Mouse (Mus musculus): ENCODE results near the gene Dnah6.
A peak's percentile ranks its signal among the peaks of the same experiment; 100 is the strongest.

The Dnah6 gene

GRCm38 (mm10) chr6:73026898-73027297, 194.6 kb downstream of the Dnah6 start:
- DNase-seq (ENCODE audit: low spot score): no peak

- DNase-seq (ENCODE audit: low spot score): no peak
These were observed 201.4 kb downstream of the Dnah6 start for GRCm38 (mm10) chr6:73020061-73020460.

- DNase-seq (ENCODE audit: low spot score): no peak
These were observed 202.6 kb downstream of the Dnah6 start for GRCm38 (mm10) chr6:73018725-73019280.

GRCm38 (mm10) chr6:73014317-73015160, 206.9 kb downstream of the Dnah6 start:
- no peak for DNase-seq (ENCODE audit: low spot score)

GRCm38 (mm10) chr6:73012931-73013330, 208.5 kb downstream of the Dnah6 start:
- no peak for DNase-seq (ENCODE audit: low spot score)

GRCm38 (mm10) chr6:73011827-73012226, 209.6 kb downstream of the Dnah6 start:
- DNase-seq (ENCODE audit: low spot score): no peak

- DNase-seq (ENCODE audit: low spot score): peak; percentile 14
These were observed 211.4 kb downstream of the Dnah6 start for GRCm38 (mm10) chr6:73010073-73010472.

GRCm38 (mm10) chr6:73003601-73004000, 217.8 kb downstream of the Dnah6 start:
- DNase-seq (ENCODE audit: low spot score): no peak

- no peak for DNase-seq (ENCODE audit: low spot score)
These were observed 219.1 kb downstream of the Dnah6 start for GRCm38 (mm10) chr6:73002391-73002790.

GRCm38 (mm10) chr6:72998809-72999208, 222.6 kb downstream of the Dnah6 start:
- no peak for DNase-seq (ENCODE audit: low spot score)

GRCm38 (mm10) chr6:72993688-72994082, 227.8 kb downstream of the Dnah6 start:
- no peak for DNase-seq (ENCODE audit: low spot score)

- DNase-seq (ENCODE audit: low spot score): no peak
These were observed 228.3 kb downstream of the Dnah6 start for GRCm38 (mm10) chr6:72993054-72993687.

GRCm38 (mm10) chr6:72990206-72990605, 231.2 kb downstream of the Dnah6 start:
- no peak for DNase-seq (ENCODE audit: low spot score)

GRCm38 (mm10) chr6:72989028-72989736, 232.3 kb downstream of the Dnah6 start:
- no peak for DNase-seq (ENCODE audit: low spot score)

- DNase-seq (ENCODE audit: low spot score): no peak
These were observed 238.9 kb downstream of the Dnah6 start for GRCm38 (mm10) chr6:72982506-72982905.

- DNase-seq (ENCODE audit: low spot score): no peak
These were observed 239.6 kb downstream of the Dnah6 start for GRCm38 (mm10) chr6:72981851-72982250.

- DNase-seq (ENCODE audit: low spot score): peak; percentile 18
These were observed 240.3 kb downstream of the Dnah6 start for GRCm38 (mm10) chr6:72981124-72981651.

GRCm38 (mm10) chr6:72976866-72977265, 244.6 kb downstream of the Dnah6 start:
- no peak for DNase-seq (ENCODE audit: low spot score)

- DNase-seq (ENCODE audit: low spot score): no peak
These were observed 250.4 kb downstream of the Dnah6 start for GRCm38 (mm10) chr6:72971074-72971473.

GRCm38 (mm10) chr6:72969787-72970186, 251.7 kb downstream of the Dnah6 start:
- no peak for DNase-seq (ENCODE audit: low spot score)
